Mouse (Mus musculus) stomach, embryonic 14.5 days (tissue): ENCODE measurements around the gene Maml3. TPM values are rescaled to one million over a fixed set of nuclear protein-coding genes. Genes with fewer than 3 reads are reported as not detected.

Source experiments
- ATAC-seq: fragments of 200-750 bp; cut with Nextera tagmentation; 2 replicates; pipeline ENCODE4 v1.8.0; 2017; ENCODE audit warnings: low read depth, moderate TSS enrichment; ENCODE audit not compliant: insufficient number of reproducible peaks, insufficient read depth, low FRiP score
- H3K27ac ChIP-seq: fragments of 300-500 bp; sonication (generic); 2 replicates; pipeline ENCODE4 v1.5.1; 2014; ENCODE audit warnings: mild to moderate bottlenecking, low read length, moderate library complexity, mixed read lengths
- H3K27me3 ChIP-seq: fragments of 300-500 bp; sonication (generic); 2 replicates; pipeline ENCODE4 v1.6.1; 2014; ENCODE audit warnings: low read length, control low read depth, mixed read lengths; ENCODE audit not compliant: control insufficient read depth, insufficient read depth
- H3K36me3 ChIP-seq: fragments of 300-500 bp; sonication (generic); 2 replicates; pipeline ENCODE4 v1.6.1; 2014; ENCODE audit warnings: mild to moderate bottlenecking, control low read depth, low read length, moderate library complexity, mixed read lengths; ENCODE audit not compliant: control insufficient read depth, insufficient read depth
- H3K4me1 ChIP-seq: fragments of 300-500 bp; sonication (generic); 2 replicates; pipeline ENCODE4 v1.6.1; 2014; ENCODE audit warnings: low read length, control low read depth, mixed read lengths; ENCODE audit not compliant: control insufficient read depth, insufficient read depth
- H3K4me2 ChIP-seq: fragments of 300-500 bp; sonication (generic); replicated peaks from 2 replicates; pipeline ENCODE4 v1.6.1; 2014; ENCODE audit warnings: low read depth, low read length, control low read depth
- H3K4me3 ChIP-seq: fragments of 300-500 bp; sonication (generic); 2 replicates; pipeline ENCODE4 v1.5.1; 2014; ENCODE audit warnings: low read depth, low read length, control low read depth
- H3K9ac ChIP-seq: fragments of 300-500 bp; sonication (generic); replicated peaks from 2 replicates; pipeline ENCODE4 v1.6.1; 2014; ENCODE audit warnings: low read depth, mild to moderate bottlenecking, control low read depth, low read length, moderate library complexity, mixed read lengths
- H3K9me3 ChIP-seq: fragments of 300-500 bp; sonication (generic); 2 replicates; pipeline ENCODE4 v1.6.1; 2016; ENCODE audit warnings: low read depth, low read length, control low read depth; ENCODE audit not compliant: control insufficient read depth
- WGBS: fragments of 180-500 bp; shearing (Covaris S2); extraction: QIAGEN DNeasy Blood & Tissue Kit; methylation state at CpG from one replicate; pipeline ENCODE4 v1.1.7; 2014; 5-methylcytosine and 5-hydroxymethylcytosine counted together
- polyA plus RNA-seq: library from polyadenylated mRNA; unstranded; fragments of >200 nt; fragmentation: Nextera tagmentation; extraction: Ambion mirVana; gene quantifications from 2 replicates; pipeline ENCODE4 v1.2.1, GENCODE M21; 2014

The Maml3 gene
- polyA plus RNA-seq, 1 experiment from 2014 or later = 9.3 TPM

- no peak for ATAC-seq
- Histone ChIP-seq H3K9ac (no peak overlapping the region), H3K4me3 (no peak overlapping the region), H3K4me2 (no peak overlapping the region), H3K27me3 (no peaks in the 10 kb centered on the region), H3K36me3 (no peaks in the 10 kb centered on the region), H3K9me3 (no peaks in the 10 kb centered on the region), H3K4me1 (no peaks in the 10 kb centered on the region), H3K27ac (no peak overlapping the region)
- 79% methylated on average over 12 of the region's 12 CpGs for WGBS
These were observed 339.5 kb downstream of the Maml3 start for GRCm38 (mm10) chr3:51765220-51765923.

GRCm38 (mm10) chr3:51764175-51764574 is 340.7 kb downstream of the Maml3 start:
- no peak overlapping the region for H3K4me3 ChIP-seq
- no peaks in the 10 kb centered on the region for H3K27me3 ChIP-seq
- no peak overlapping the region for H3K9ac ChIP-seq
- 79% methylated on average over 3 of the region's 3 CpGs for WGBS
- no peaks in the 10 kb centered on the region for H3K36me3 ChIP-seq
- H3K4me1 ChIP-seq = no peaks in the 10 kb centered on the region
- ATAC-seq = no peak
- H3K9me3 ChIP-seq = no peaks in the 10 kb centered on the region
- H3K4me2 ChIP-seq = no peak overlapping the region
- H3K27ac ChIP-seq = no peak overlapping the region

- Histone ChIP-seq H3K4me2 (no peak overlapping the region), H3K27ac (no peak overlapping the region), H3K9ac (no peak overlapping the region), H3K27me3 (no peaks in the 10 kb centered on the region), H3K4me3 (no peak overlapping the region), H3K4me1 (no peaks in the 10 kb centered on the region), H3K9me3 (no peaks in the 10 kb centered on the region), H3K36me3 (no peaks in the 10 kb centered on the region)
- ATAC-seq = no peak
- 93% methylated on average over 10 of the region's 10 CpGs for WGBS
These were observed 342.0 kb downstream of the Maml3 start for GRCm38 (mm10) chr3:51762900-51763299.

- Histone ChIP-seq H3K27ac (no peak overlapping the region), H3K4me3 (no peak overlapping the region), H3K9ac (no peak overlapping the region), H3K9me3 (no peaks in the 10 kb centered on the region), H3K36me3 (no peaks in the 10 kb centered on the region), H3K4me1 (no peaks in the 10 kb centered on the region), H3K27me3 (no peaks in the 10 kb centered on the region), H3K4me2 (no peak overlapping the region)
- ATAC-seq = no peak
- 59% methylated on average over 3 of the region's 3 CpGs for WGBS
These were observed 345.3 kb downstream of the Maml3 start for GRCm38 (mm10) chr3:51759534-51759933.

GRCm38 (mm10) chr3:51757032-51757431 is 347.8 kb downstream of the Maml3 start:
- H3K36me3 ChIP-seq = no peaks in the 10 kb centered on the region
- H3K4me3 ChIP-seq = no peak overlapping the region
- H3K27me3 ChIP-seq = no peaks in the 10 kb centered on the region
- H3K27ac ChIP-seq = no peak overlapping the region
- H3K4me2 ChIP-seq = no peak overlapping the region
- no peak overlapping the region for H3K9ac ChIP-seq
- WGBS = 89% methylated on average over 5 of the region's 5 CpGs
- ATAC-seq = no peak
- H3K9me3 ChIP-seq = no peaks in the 10 kb centered on the region
- no peaks in the 10 kb centered on the region for H3K4me1 ChIP-seq

GRCm38 (mm10) chr3:51756283-51756682 is 348.6 kb downstream of the Maml3 start:
- 64% methylated on average over 5 of the region's 5 CpGs for WGBS
- Histone ChIP-seq H3K9me3 (no peaks in the 10 kb centered on the region), H3K27ac (no peak overlapping the region), H3K4me2 (no peak overlapping the region), H3K27me3 (no peaks in the 10 kb centered on the region), H3K4me1 (no peaks in the 10 kb centered on the region), H3K4me3 (no peak overlapping the region), H3K36me3 (no peaks in the 10 kb centered on the region), H3K9ac (no peak overlapping the region)
- ATAC-seq = no peak

GRCm38 (mm10) chr3:51753262-51753661 is 351.6 kb downstream of the Maml3 start:
- H3K36me3 ChIP-seq = no peaks in the 10 kb centered on the region
- no peak overlapping the region for H3K27ac ChIP-seq
- H3K4me1 ChIP-seq = peaks cover 17% of the 10 kb centered on the region
- no peak for ATAC-seq
- no peak overlapping the region for H3K9ac ChIP-seq
- H3K9me3 ChIP-seq = peaks cover 1% of the 10 kb centered on the region; the same call in 1 of the 2 replicates
- H3K27me3 ChIP-seq = no peaks in the 10 kb centered on the region
- 61% methylated on average over 5 of the region's 5 CpGs for WGBS
- no peak overlapping the region for H3K4me2 ChIP-seq
- H3K4me3 ChIP-seq = no peak overlapping the region

- Histone ChIP-seq H3K27me3 (no peaks in the 10 kb centered on the region), H3K4me3 (no peak overlapping the region)
- WGBS = 82% methylated on average over 12 of the region's 12 CpGs
These were observed 353.4 kb downstream of the Maml3 start for GRCm38 (mm10) chr3:51751440-51751839.

More at GRCm38 (mm10) chr3:51751440-51751839, 353.4 kb downstream of the Maml3 start:
- H3K9ac ChIP-seq = no peak overlapping the region
- H3K9me3 ChIP-seq = peaks cover 2% of the 10 kb centered on the region; the same call in 1 of the 2 replicates
- H3K27ac ChIP-seq = no peak overlapping the region
- ATAC-seq = no peak
- no peak overlapping the region for H3K4me2 ChIP-seq
- no peaks in the 10 kb centered on the region for H3K36me3 ChIP-seq
- H3K4me1 ChIP-seq = peaks cover 17% of the 10 kb centered on the region
